Mouse (Mus musculus) embryonic fibroblast, embryonic 13.5 days (primary cell): ENCODE results near the gene Ankib1. TPM values are rescaled to one million over a fixed set of nuclear protein-coding genes. Genes with fewer than 3 reads are reported as not detected.
A peak's percentile ranks its signal among the peaks of the same experiment; 100 is the strongest.
"Not testable (repeated sequence)": the region's sequence is repeated elsewhere in the genome, so short reads cannot be mapped to it uniquely, and the experiment has no call there.

Experiments used
- H3K27ac ChIP-seq: 2 replicates; pipeline ENCODE4 v1.5.1; 2012; ENCODE audit warnings: low read length, control low read depth, inconsistent platforms; ENCODE audit not compliant: insufficient read depth
- H3K4me1 ChIP-seq: 2 replicates; pipeline ENCODE4 v1.6.1; 2011; ENCODE audit warnings: low read length; ENCODE audit not compliant: control insufficient read depth, insufficient read depth
- H3K4me3 ChIP-seq: 2 replicates; pipeline ENCODE4 v1.5.1; 2011; ENCODE audit warnings: mild to moderate bottlenecking, control low read depth, low read length; ENCODE audit not compliant: insufficient read depth
- CTCF ChIP-seq: IDR thresholded peaks from 2 replicates; pipeline ENCODE4 v1.5.1; 2011; ENCODE audit warnings: mild to moderate bottlenecking, control low read depth, low read length, moderate library complexity, borderline replicate concordance; ENCODE audit not compliant: insufficient read depth
- POLR2A ChIP-seq: IDR thresholded peaks from 2 replicates; pipeline ENCODE4 v1.6.1; 2011; ENCODE audit warnings: low read depth, mild to moderate bottlenecking, control low read depth, low read length, moderate library complexity
- polyA plus RNA-seq: library from polyadenylated mRNA; stranded (reverse); fragments of >200 nt; gene quantifications from 2 replicates; pipeline ENCODE4 v1.2.4, GENCODE M21; 2011; ENCODE audit warnings: low read depth; ENCODE audit not compliant: missing spikeins, insufficient read length

Ankib1 gene
- 48.9 and 52.0 TPM in 2 replicates for polyA plus RNA-seq

DNA sequence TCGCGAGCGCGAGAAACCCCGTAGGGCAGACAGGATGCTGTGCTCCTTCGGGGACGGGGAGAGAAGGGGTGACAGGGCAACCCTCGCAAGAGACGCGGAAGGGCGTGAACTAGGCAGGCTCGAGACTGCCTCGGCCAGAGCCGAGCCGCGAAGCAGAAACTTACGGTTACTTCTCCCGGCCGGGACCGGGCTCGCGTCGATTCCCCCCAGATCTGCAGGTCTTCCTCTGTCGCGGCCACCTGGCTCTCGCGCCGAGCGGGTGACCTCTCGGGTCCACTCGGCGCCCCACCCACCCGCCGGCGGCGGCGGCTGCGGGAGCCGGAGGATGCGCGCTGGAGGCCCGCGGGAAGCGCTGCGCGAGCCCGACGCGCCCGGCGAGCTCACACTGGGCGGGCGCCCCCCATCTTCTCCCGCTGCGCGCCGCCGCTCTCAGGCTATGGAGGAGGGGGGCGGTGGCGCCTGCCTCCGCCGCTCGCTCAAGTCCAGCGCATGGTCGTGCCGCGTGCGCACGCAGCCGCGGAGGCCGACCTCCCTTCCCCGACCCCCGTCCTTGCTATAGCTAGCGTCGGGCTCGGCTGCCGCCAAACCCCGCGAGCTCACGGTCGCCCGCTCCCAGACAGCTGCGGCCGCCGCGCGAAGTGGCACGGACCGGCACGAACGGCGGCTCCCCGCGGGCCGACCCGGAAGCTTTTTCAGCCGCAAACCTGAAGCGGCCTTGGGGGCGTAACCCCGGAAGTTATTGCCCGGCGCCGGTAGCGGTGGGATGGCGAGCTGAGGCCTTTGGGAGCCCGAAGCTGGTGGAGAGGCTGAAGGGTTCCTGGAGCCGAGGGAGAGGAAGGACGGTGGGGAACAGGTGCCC lies at the start of gene Ankib1, which contains the start of gene Krit1:
Gene Ankib1 (minus strand): TSS at position 493 of the 859 bp plus-strand sequence.
Gene Krit1 (plus strand): TSS at position 752 of the 859 bp plus-strand sequence.
- H3K4me3 ChIP-seq = peak within 1 kb of the TSS; percentile 88
- no peaks in the 10 kb centered on the region for H3K4me1 ChIP-seq
- TF ChIP-seq POLR2A = peak; percentile 61
- TF ChIP-seq CTCF = no peak
- peak within 1 kb of the TSS; percentile 75 for H3K27ac ChIP-seq

DNA sequence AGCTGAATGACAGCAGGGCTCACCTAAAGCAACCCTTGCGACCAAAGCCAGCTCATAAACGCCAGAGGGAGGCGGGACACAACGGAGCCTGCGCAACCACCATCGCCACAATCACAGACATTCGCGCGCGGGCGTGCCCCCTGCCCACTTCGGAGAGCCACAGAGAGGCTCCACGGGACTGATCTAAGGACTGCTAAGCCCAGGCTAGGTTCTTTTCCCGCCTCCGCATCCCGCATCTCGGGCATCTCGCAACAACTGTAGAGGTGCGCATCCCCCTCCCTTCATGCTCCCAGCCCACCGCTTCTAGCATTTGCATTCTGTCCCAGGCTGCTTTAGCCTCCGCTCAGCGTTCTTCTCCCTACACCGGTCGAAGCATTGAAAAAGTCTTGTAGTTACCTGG lies 42.3 kb upstream of the Ankib1 start, which contains the start of gene Lrrd1:
Gene Lrrd1 (plus strand): TSS at position 148 of the 400 bp plus-strand sequence.
- H3K4me1 ChIP-seq = peaks cover 3% of the 10 kb centered on the region; the same call in 1 of the 2 replicates
- peak within 1 kb of the TSS; percentile 22; the same call in 1 of the 2 replicates for H3K27ac ChIP-seq
- TF ChIP-seq POLR2A (no peak), CTCF (no peak)
- H3K4me3 ChIP-seq = no peak within 1 kb of the TSS

DNA sequence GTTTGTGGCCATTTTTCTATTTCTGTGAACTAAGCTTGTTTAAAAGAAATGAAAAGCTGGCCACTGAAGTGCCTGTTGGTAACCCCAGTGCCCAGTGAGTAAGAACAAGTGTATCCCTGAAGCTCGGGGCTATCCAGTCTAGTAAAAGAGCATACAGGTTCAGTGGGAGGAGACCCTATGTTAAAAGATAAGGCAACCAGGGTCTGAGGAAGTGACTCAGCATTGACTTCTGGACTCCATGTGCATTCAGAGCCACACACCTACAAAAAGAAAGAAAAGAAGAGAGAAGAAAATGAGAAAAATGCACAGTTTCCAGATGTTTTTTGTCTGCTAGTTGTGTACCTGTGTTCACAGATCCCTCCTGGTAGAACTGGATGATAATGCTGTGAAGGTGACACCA lies 31.4 kb upstream of the Ankib1 start:
- H3K4me3 ChIP-seq = no peak overlapping the region
- H3K4me1 ChIP-seq = no peaks in the 10 kb centered on the region
- TF ChIP-seq POLR2A (no peak), CTCF (no peak)
- H3K27ac ChIP-seq = no peak overlapping the region

DNA sequence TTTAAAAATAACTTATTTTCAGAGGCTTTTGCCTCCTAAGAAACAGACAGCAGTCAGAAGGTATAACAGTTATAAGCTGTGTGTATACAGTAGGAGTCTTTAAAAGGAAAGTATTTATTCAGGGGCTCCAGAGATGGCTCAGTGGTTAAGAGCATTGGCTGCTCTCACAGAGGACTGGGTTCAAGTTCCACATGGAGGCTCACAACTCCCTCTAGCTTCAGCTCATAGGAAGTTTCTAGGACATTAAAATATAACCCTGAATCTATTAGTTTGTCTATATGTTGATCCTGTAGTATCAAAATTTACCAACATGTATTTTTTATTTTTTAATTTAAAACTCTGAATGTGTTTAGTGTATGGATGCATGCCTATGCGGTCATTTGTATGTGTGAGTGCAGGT lies 5.7 kb upstream of the Ankib1 start:
- no peak overlapping the region for H3K27ac ChIP-seq
- no peak overlapping the region for H3K4me3 ChIP-seq
- TF ChIP-seq CTCF = no peak
- TF ChIP-seq POLR2A = no peak
- no peaks in the 10 kb centered on the region for H3K4me1 ChIP-seq

DNA sequence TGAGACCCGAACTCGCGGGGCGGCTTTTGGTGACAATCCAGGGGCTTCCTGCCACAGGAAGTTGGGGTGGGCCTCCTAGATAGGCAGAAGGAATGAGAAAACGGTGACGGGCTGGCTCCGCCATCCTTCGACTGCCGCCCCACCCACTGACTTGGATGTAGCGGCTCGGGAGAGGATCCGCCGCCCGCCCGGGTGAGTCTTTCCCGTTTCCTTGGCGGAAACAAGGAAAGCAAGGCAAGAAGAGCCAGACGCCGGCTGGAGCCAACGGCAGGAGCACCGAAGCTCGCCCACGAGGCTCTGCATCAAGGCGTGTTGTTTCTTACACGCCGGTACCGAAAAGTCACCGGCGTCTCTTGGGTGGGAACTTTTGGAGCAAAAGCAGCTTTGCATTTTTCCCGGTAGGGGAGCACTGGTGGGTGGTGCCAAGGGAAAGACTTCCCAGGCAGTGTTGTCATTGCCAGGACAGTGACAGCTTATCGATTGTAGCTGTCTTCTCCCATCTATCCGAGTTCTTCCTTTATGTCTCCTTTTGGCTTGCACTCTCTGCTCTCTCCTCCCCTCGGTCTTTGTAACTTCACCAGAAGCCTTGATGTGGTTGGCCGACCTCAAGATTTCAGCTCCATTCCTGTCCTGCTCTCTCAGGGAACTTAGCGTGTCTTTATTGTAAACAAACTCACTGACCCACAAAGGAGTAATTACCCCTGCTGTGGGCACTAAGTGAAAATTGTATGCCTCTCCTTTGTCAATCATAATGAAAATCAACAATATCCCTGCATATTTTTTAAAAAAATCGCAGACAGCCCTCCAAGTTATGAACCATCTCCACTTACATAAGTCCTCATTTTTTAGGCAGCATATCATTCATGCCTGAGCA lies 804 bp upstream of the Ankib1 start:
- Histone ChIP-seq H3K4me1 (no peaks in the 10 kb centered on the region), H3K4me3 (peak overlapping the region; percentile 88), H3K27ac (peak overlapping the region; percentile 75)
- 0 out of 2 replicates have a peak, but pooled peaks have one; percentile 14 for TF ChIP-seq POLR2A
- no peak for TF ChIP-seq CTCF

DNA sequence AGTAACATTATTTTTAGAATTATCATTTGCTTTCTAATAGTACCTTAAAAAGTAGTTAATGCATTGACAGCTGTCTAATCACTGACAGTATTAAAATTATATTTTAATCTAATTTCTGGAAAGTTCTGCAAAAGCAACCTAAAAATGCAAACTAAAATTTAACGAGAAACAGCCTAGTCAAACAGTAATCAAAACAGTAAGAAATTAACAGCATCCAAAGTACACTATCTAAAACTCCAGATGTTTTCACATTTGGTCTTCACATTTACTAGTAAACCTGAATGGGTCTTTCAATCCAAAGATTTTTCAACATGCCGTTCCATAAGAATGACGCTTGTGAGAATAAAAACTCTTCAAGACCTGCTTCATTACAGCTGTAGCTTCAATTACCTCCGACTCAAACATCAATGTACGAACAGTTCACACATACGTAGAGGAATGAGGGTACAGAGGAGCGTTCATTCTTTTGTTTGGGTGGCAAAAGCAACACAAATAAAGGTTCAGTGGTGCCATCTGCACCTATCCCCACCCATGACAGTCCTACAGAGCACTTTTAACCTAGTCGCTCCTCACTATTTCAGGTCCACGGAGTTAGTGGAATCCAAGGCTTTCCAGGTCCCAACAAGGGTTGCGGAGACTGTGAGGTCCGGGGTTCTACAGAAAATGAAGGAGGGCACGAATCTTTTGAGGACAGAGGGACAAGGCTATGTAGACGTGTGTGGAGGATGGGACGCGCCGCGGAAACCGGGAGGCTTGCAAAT lies 873 bp downstream of the Ankib1 start:
- TF ChIP-seq CTCF (no peak), POLR2A (no peak)
- peak overlapping the region; percentile 88 for H3K4me3 ChIP-seq
- H3K4me1 ChIP-seq = no peaks in the 10 kb centered on the region
- 0 out of 2 replicates have a peak overlapping the region, but pooled peaks have one; percentile 75 for H3K27ac ChIP-seq

DNA sequence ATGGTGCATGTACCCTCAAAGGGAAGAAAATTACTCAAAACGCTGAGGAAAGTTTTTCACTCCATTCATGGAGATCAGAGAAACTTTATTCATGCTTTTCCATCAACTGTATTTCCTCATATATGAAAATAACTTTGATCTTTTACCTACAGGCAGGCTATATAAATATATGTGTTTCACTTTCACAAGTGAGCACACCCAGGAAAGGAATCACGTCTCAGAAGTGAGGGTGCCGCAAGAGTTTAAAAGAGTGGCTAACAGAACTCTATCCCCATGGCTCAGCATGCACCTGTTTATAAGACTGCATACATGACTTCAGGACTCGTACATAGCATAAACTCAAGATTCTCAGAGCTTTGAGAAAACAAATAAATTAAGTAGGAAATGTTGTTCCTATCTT lies 1.8 kb downstream of the Ankib1 start:
- H3K4me1 ChIP-seq = no peaks in the 10 kb centered on the region

DNA sequence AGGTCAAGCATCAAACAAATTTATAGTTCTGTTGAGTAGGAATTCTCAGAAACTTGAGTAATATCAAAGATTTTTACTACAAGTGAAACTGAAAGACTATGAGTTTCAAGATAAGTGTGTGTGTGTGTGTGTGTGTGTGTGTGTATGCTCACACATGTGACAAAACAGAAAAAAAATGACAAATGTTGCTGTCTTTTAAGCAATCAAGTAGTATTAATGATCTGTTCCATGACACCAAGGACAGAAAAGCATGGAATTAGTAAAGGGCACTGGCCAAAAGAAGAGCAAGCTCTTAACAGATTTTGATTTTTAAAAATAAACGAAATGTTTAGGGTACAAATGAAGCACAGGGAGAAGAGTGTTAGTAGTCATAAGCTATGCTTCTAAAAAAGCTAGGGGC lies 2.7 kb downstream of the Ankib1 start:
- no peak for TF ChIP-seq POLR2A
- TF ChIP-seq CTCF = no peak
- no peaks in the 10 kb centered on the region for H3K4me1 ChIP-seq
- H3K4me3 ChIP-seq = no peak overlapping the region
- H3K27ac ChIP-seq = no peak overlapping the region

More for the DNA sequence above, 1.8 kb downstream of the Ankib1 start:
- H3K27ac ChIP-seq = no peak overlapping the region
- TF ChIP-seq POLR2A (no peak), CTCF (no peak)
- peak overlapping the region; percentile 11; the same call in 1 of the 2 replicates for H3K4me3 ChIP-seq

DNA sequence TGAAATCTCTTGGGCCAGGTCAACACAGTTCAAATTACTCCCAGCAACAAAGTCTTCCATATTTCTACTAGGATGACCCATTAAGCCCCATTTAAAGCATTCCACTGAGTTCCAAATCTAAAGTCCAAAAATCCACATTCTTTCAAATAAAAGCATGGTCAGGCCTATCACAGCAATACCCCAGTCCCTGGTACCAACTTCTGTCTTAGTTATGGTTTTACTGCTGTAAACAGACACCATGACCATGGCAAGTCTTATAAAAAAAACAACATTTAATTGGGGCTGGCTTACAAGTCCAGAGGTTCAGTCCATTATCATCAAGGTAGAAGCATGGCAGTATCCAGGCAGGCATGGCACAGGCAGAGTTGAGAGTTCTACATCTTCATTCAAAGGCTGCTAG lies 4.1 kb downstream of the Ankib1 start:
- not testable (repeated sequence) for H3K27ac ChIP-seq, H3K4me1 ChIP-seq, H3K4me3 ChIP-seq

DNA sequence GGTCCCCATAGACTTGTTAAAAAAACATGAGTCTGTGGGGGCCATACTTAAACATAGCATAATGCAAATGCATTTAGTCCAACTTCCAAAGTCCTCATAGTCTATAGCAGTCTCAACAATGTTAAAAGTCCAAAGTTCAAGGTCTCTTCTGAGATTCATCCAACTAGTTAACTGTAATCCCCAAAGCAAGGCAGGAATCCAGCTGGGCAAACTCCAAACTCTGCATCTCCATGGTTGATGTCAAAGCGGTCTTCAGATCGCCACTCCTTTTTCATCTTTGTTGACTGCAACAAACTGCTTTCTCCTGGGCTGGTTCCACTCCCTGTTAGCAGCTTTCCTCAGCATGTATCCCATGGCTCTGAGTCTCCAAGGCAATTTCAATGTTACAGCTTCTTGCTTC lies 5.6 kb downstream of the Ankib1 start:
- H3K4me3 ChIP-seq, H3K27ac ChIP-seq, H3K4me1 ChIP-seq: not testable (repeated sequence)
